Mouse (Mus musculus) liver, adult (tissue): ENCODE measurements around the gene Zfp599.
A peak's percentile ranks its signal among the peaks of the same experiment; 100 is the strongest.

ENCODE experiments used
- GATA4 ChIP-seq: IDR thresholded peaks from 2 replicates; pipeline ENCODE4 v1.6.1; 2014; ENCODE audit warnings: mild to moderate bottlenecking, low read length; ENCODE audit not compliant: insufficient replicate concordance

The Zfp599 gene

GRCm38 (mm10) chr9:22226846-22227245 is 32.8 kb downstream of the Zfp599 start:
- TF ChIP-seq GATA4, result no peak

GRCm38 (mm10) chr9:22225581-22226388 is 33.9 kb downstream of the Zfp599 start, which contains the start of gene Zfp809:
Gene Zfp809, plus strand, starts transcription at chr9:22225714.
- TF ChIP-seq GATA4, result peak; percentile 50; the same call in 1 of the 2 replicates

GRCm38 (mm10) chr9:22224536-22225503 is 34.9 kb downstream of the Zfp599 start:
- TF ChIP-seq GATA4, result peak; percentile 49

GRCm38 (mm10) chr9:22224066-22224465 is 35.6 kb downstream of the Zfp599 start:
- no peak for TF ChIP-seq GATA4

GRCm38 (mm10) chr9:22217858-22218493 is 41.7 kb downstream of the Zfp599 start:
- no peak for TF ChIP-seq GATA4

- no peak for TF ChIP-seq GATA4
These were observed 43.0 kb downstream of the Zfp599 start for GRCm38 (mm10) chr9:22216705-22217104.

GRCm38 (mm10) chr9:22214549-22214948 is 45.1 kb downstream of the Zfp599 start:
- no peak for TF ChIP-seq GATA4

GRCm38 (mm10) chr9:22213785-22214194 is 45.9 kb downstream of the Zfp599 start:
- TF ChIP-seq GATA4, result peak; percentile 70; the same call in 1 of the 2 replicates
